Mouse (Mus musculus): ENCODE data around the gene Ap2a2. TPM values are rescaled to one million over a fixed set of nuclear protein-coding genes. Genes with fewer than 3 reads are reported as not detected.
"Not testable (repeated sequence)": the region's sequence is repeated elsewhere in the genome, so short reads cannot be mapped to it uniquely, and the experiment has no call there.

The Ap2a2 gene
- polyA plus RNA-seq, 1 experiment from 2014 or later: 30.8 TPM

DNA sequence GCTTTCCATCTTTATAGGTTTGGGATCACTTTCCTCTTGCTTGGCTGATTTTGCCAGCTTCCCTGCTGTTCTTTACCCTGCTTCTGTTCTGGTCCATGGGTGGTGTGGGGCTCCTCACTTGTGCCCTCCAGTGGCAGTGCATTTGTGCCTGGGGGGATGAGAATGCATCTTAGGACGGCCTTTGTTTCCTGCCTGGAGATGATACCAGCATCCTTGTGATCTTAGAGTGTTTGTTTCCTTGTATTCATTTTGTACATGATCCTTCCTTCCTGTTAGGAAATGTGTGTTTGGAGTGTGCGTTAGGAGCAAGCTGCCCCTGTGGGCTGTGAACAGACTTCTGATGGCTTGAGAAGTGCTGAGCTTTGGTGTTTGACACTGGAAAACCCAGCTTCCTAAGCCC is 62.2 kb downstream of the Ap2a2 start:
- Histone ChIP-seq H3K9me3 (ENCODE audit: control insufficient read depth, low read length) (no peaks in the 10 kb centered on the region), H3K4me3 (ENCODE audit: low read depth, low read length) (no peak overlapping the region), H3K27ac (replicated peaks) (no peak overlapping the region), H3K4me2 (replicated peaks; ENCODE audit: low read depth) (no peak overlapping the region), H3K36me3 (ENCODE audit: control insufficient read depth, insufficient read depth, low read length) (peaks cover 35% of the 10 kb centered on the region), H3K27me3 (ENCODE audit: control insufficient read depth, insufficient read depth, low read length) (no peaks in the 10 kb centered on the region), H3K9ac (ENCODE audit: low read length) (no peak overlapping the region), H3K4me1 (replicated peaks; ENCODE audit: control insufficient read depth, insufficient read depth) (no peaks in the 10 kb centered on the region)
- DNase-seq (ENCODE audit: low spot score): no peak
- 90% methylated on average over 2 of the region's 2 CpGs for WGBS
- no peak for ATAC-seq (ENCODE audit: low FRiP score, low TSS enrichment)
- TF ChIP-seq EP300 (optimal IDR thresholded peaks at IDR 0.05) (no peak), CTCF (IDR thresholded peaks at IDR 0.05; ENCODE audit: low read depth) (peak; percentile 45)

DNA sequence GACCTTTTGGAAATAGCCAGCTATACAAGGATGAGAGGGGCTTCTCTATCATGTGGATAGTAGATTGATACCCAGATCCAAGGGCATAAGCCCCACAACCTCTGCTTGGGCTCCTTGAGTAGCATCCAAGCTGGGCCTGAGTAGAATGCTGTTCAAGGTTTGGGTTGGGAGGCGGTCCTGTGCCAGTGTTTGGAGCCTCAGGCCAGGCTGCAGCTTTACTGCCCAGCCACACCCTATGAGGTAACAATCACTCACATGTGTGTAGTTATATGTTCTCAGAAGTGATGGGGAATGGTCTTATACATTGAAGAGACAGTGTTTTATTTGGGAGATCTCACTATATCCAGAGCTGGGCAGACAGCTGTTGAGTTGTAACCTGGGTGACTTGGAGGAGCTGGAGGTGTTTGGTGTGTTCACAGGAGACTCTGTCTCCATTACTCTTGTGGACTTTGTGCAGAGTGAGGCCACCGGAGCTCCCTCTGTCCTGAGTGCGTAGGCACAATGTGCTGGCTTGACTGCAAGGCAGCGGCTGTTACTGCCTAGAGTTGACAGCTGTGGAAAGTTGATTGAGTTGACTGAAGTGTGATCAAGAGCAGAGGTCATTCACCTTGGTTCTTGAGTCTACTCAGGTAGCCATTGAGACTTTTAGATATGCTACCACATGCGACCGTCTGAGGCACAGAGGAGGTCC is 63.3 kb downstream of the Ap2a2 start:
- H3K9me3 ChIP-seq (ENCODE audit: control insufficient read depth, low read length): no peaks in the 10 kb centered on the region
- no peak overlapping the region for H3K4me3 ChIP-seq (ENCODE audit: low read depth, low read length)
- no peak for DNase-seq (ENCODE audit: low spot score)
- H3K36me3 ChIP-seq (ENCODE audit: control insufficient read depth, insufficient read depth, low read length): peaks cover 33% of the 10 kb centered on the region
- no peaks in the 10 kb centered on the region for H3K27me3 ChIP-seq (ENCODE audit: control insufficient read depth, insufficient read depth, low read length)
- H3K9ac ChIP-seq (ENCODE audit: low read length): no peak overlapping the region
- no peak overlapping the region for H3K4me2 ChIP-seq (replicated peaks; ENCODE audit: low read depth)
- 86% methylated on average over 6 of the region's 6 CpGs for WGBS
- TF ChIP-seq EP300 (optimal IDR thresholded peaks at IDR 0.05): no peak
- TF ChIP-seq CTCF (IDR thresholded peaks at IDR 0.05; ENCODE audit: low read depth): no peak
- no peaks in the 10 kb centered on the region for H3K4me1 ChIP-seq (replicated peaks; ENCODE audit: control insufficient read depth, insufficient read depth)
- no peak for ATAC-seq (ENCODE audit: low FRiP score, low TSS enrichment)
- H3K27ac ChIP-seq (replicated peaks): no peak overlapping the region

DNA sequence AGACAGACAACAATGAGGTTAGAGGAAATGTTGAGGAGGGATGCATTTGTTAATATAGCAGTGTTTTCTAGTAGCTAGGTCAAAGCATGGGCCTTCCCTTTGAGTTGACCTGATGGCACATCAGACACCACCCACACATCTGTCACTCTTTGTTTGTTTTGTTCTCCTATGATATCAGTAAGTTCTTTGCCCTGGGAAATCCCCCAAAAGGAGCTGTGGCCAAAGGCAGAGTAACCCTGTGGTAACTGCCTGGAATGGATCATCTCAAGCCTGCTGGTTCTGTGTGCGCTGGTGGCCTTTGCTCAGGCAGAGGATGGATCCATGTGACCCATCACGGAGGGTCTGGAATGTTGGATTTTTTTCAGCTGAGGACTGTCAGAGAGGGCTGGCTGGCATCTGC is 66.0 kb downstream of the Ap2a2 start:
- H3K36me3 ChIP-seq (ENCODE audit: control insufficient read depth, insufficient read depth, low read length): peaks cover 34% of the 10 kb centered on the region
- no peak for TF ChIP-seq EP300 (optimal IDR thresholded peaks at IDR 0.05)
- no peak for TF ChIP-seq CTCF (IDR thresholded peaks at IDR 0.05; ENCODE audit: low read depth)
- H3K4me2 ChIP-seq (replicated peaks; ENCODE audit: low read depth): no peak overlapping the region
- DNase-seq (ENCODE audit: low spot score): no peak
- no peak overlapping the region for H3K9ac ChIP-seq (ENCODE audit: low read length)
- H3K27me3 ChIP-seq (ENCODE audit: control insufficient read depth, insufficient read depth, low read length): no peaks in the 10 kb centered on the region
- H3K4me3 ChIP-seq (ENCODE audit: low read depth, low read length): no peak overlapping the region
- no peak for ATAC-seq (ENCODE audit: low FRiP score, low TSS enrichment)
- H3K4me1 ChIP-seq (replicated peaks; ENCODE audit: control insufficient read depth, insufficient read depth): no peaks in the 10 kb centered on the region
- WGBS: 90% methylated on average over 2 of the region's 2 CpGs
- H3K27ac ChIP-seq (replicated peaks): no peak overlapping the region
- no peaks in the 10 kb centered on the region for H3K9me3 ChIP-seq (ENCODE audit: control insufficient read depth, low read length)

DNA sequence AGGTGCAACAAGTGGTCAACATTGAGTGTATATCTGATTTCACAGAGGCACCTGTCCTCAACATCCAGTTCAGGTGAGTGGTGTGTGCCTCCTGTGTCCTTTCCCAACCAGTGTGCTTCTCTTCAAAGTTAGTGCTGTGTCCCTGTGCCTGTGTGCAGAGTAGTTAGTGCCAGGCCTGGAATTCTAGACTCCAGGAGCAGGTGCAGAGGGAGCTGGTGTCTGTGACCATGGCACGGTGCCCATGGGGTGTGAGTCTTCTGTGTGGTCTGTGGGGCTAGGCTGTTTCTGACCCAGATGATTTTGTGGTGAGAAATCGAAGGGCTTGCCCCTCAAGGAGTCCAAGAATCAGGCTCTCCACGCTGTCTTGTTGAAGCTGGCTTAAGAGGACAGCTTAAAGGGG is 67.3 kb downstream of the Ap2a2 start:
- no peak for TF ChIP-seq EP300 (optimal IDR thresholded peaks at IDR 0.05)
- TF ChIP-seq CTCF (IDR thresholded peaks at IDR 0.05; ENCODE audit: low read depth): no peak
- 93% methylated on average over 3 of the region's 3 CpGs for WGBS
- Histone ChIP-seq H3K36me3 (ENCODE audit: control insufficient read depth, insufficient read depth, low read length) (peaks cover 30% of the 10 kb centered on the region), H3K4me1 (replicated peaks; ENCODE audit: control insufficient read depth, insufficient read depth) (no peaks in the 10 kb centered on the region), H3K9me3 (ENCODE audit: control insufficient read depth, low read length) (no peaks in the 10 kb centered on the region), H3K27me3 (ENCODE audit: control insufficient read depth, insufficient read depth, low read length) (no peaks in the 10 kb centered on the region), H3K4me2 (replicated peaks; ENCODE audit: low read depth) (no peak overlapping the region), H3K27ac (replicated peaks) (no peak overlapping the region), H3K9ac (ENCODE audit: low read length) (no peak overlapping the region), H3K4me3 (ENCODE audit: low read depth, low read length) (no peak overlapping the region)
- ATAC-seq (ENCODE audit: low FRiP score, low TSS enrichment) (no peak), DNase-seq (ENCODE audit: low spot score) (no peak)

DNA sequence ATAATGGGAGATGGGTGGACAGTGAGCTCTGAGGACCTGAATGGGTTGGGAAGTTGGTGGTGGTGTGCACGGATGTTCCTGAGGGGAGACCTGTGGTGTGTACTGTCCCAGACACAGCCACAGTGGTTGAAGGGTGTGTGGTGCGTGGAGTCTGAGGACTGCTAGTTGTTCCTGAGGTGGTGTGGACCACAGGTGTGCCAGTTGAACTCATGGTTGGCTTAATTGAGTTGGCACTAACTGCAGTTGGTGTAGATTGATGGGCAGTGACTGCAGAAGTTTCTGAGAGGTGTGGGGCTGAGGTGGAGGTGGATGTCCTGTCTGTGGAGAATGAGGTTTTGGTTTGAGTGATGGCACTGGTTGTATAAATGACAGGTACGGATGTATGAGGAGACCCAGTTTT is 76.1 kb downstream of the Ap2a2 start:
- H3K36me3 ChIP-seq (ENCODE audit: control insufficient read depth, insufficient read depth, low read length); H3K27me3 ChIP-seq (ENCODE audit: control insufficient read depth, insufficient read depth, low read length); H3K9ac ChIP-seq (ENCODE audit: low read length); H3K4me2 ChIP-seq (replicated peaks; ENCODE audit: low read depth); H3K27ac ChIP-seq (replicated peaks); DNase-seq (ENCODE audit: low spot score); H3K9me3 ChIP-seq (ENCODE audit: control insufficient read depth, low read length); H3K4me3 ChIP-seq (ENCODE audit: low read depth, low read length); H3K4me1 ChIP-seq (replicated peaks; ENCODE audit: control insufficient read depth, insufficient read depth): not testable (repeated sequence)
- ATAC-seq (ENCODE audit: low FRiP score, low TSS enrichment): peak; percentile 48
- 94% methylated on average over 1 of the region's 3 CpGs for WGBS

DNA sequence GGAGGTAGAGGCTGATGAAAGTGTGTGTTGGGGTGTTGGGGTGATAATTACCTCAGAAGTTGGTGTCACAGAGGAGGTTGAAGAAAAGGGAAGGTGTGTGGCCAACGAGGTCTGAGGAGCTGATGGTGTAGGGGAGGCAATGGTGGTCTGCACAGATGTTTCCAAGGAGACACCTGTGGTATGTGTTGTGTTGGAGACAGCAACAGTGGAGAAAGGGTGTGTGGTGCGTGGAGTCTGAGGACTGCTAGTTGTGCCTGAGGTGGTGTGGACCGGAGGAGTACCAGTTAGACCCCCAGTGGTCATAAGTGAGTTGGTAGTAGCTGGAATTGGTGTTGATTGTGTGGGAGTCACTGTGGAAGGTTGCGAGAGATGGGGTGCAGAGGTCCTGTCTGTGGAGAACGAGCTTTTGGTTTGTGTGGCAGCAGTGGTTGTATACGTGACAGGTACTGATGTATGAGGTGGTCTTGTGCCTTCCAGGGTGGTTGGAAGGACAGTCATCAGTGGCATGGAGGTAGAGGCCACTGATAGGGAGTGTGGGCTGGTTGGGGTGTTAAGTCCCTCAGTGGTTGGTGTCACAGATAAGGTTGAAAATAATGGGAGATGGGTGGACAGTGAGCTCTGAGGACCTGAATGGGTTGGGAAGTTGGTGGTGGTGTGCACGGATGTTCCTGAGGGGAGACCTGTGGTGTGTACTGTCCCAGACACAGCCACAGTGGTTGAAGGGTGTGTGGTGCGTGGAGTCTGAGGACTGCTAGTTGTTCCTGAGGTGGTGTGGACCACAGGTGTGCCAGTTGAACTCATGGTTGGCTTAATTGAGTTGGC is 76.8 kb downstream of the Ap2a2 start:
- not testable (repeated sequence) for DNase-seq (ENCODE audit: low spot score); H3K4me1 ChIP-seq (replicated peaks; ENCODE audit: control insufficient read depth, insufficient read depth); H3K36me3 ChIP-seq (ENCODE audit: control insufficient read depth, insufficient read depth, low read length); H3K9ac ChIP-seq (ENCODE audit: low read length); H3K4me2 ChIP-seq (replicated peaks; ENCODE audit: low read depth); H3K4me3 ChIP-seq (ENCODE audit: low read depth, low read length); H3K27me3 ChIP-seq (ENCODE audit: control insufficient read depth, insufficient read depth, low read length); H3K27ac ChIP-seq (replicated peaks); H3K9me3 ChIP-seq (ENCODE audit: control insufficient read depth, low read length)
- ATAC-seq (ENCODE audit: low FRiP score, low TSS enrichment): peak; percentile 72
- 95% methylated on average over 5 of the region's 8 CpGs for WGBS

DNA sequence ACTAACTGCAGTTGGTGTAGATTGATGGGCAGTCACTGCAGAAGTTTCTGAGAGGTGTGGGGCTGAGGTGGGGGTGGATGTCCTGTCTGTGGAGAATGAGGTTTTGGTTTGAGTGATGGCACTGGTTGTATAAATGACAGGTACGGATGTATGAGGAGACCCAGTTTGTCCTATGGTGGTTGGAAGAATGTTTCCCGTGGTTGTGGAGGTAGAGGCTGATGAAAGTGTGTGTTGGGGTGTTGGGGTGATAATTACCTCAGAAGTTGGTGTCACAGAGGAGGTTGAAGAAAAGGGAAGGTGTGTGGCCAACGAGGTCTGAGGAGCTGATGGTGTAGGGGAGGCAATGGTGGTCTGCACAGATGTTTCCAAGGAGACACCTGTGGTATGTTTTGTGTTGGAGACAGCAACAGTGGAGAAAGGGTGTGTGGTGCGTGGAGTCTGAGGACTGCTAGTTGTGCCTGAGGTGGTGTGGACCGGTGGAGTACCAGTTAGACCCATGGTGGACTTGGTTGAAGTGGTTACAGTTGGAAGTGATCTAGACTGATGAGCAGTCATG is 77.4 kb downstream of the Ap2a2 start:
- WGBS: 86% methylated on average over 5 of the region's 5 CpGs
- not testable (repeated sequence) for DNase-seq (ENCODE audit: low spot score); H3K36me3 ChIP-seq (ENCODE audit: control insufficient read depth, insufficient read depth, low read length); H3K9ac ChIP-seq (ENCODE audit: low read length); H3K27me3 ChIP-seq (ENCODE audit: control insufficient read depth, insufficient read depth, low read length); H3K4me2 ChIP-seq (replicated peaks; ENCODE audit: low read depth); H3K4me3 ChIP-seq (ENCODE audit: low read depth, low read length); H3K9me3 ChIP-seq (ENCODE audit: control insufficient read depth, low read length); H3K27ac ChIP-seq (replicated peaks); H3K4me1 ChIP-seq (replicated peaks; ENCODE audit: control insufficient read depth, insufficient read depth)
- ATAC-seq (ENCODE audit: low FRiP score, low TSS enrichment): peak; percentile 58
